Mouse (Mus musculus) left cerebral cortex, adult 11 months (tissue): ENCODE results near the gene Rassf1.

Source experiments
- DNase-seq: peaks from one replicate; pipeline ENCODE4 v3.0.0; 2022; ENCODE audit warnings: low spot score

The Rassf1 gene

DNA sequence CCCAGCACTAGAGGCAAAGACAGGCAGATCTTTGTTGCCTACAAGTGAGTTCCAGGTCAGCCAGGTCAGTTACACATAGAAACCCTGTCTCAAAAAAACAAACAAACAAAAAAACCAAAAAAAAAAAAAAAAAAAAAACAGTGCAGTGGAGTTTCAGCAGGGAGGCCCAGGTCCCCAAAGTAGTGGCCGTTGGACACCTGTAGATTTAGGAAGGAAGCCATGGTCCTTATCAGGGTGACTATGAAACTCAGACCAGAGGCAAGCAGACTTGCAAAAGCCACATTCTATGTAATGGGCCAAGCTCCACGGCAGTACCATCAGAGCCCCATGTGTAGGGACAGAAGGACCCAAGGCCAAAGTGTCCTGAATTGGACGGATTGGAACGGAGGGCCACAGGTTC lies 30.2 kb downstream of the Rassf1 start:
- no peak for DNase-seq

DNA sequence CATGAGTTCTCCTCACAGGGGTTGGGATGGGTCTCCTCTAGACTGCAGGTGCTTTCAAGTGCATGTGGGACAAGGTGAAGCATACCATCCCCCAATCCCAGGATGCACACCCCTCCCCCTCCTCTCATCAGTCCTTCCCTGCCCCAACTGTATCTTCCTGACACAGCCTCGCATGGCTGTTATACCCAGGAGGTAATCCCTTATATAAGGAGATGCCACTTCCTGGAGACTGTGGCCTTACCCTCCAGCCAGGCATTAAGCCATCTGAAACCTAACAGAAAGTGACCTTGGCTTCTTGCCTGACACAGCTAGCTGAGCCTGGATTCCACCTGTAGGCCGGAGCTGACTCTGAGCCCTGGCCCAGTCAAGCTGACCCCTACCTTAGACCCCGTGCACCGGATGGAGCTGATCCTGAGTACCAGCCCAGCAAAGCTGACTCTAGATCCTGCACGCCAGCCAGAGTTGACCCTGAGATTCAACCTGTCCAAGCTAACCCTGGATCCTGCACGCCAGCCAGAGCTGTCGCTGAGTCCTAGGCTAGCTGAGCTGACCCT lies 31.2 kb downstream of the Rassf1 start:
- no peak for DNase-seq

GRCm38 (mm10) chr9:107583174-107583573 lies 31.8 kb downstream of the Rassf1 start:
- DNase-seq = no peak

- no peak for DNase-seq
Measured at GRCm38 (mm10) chr9:107586504-107586903, 35.1 kb downstream of the Rassf1 start.

GRCm38 (mm10) chr9:107586974-107587832 lies 35.8 kb downstream of the Rassf1 start, which contains the start of gene Ifrd2:
Ifrd2 (plus strand) TSS chr9:107587642.
- peak; percentile 98 for DNase-seq

- DNase-seq = no peak
Measured at GRCm38 (mm10) chr9:107587833-107588639, 36.7 kb downstream of the Rassf1 start.

GRCm38 (mm10) chr9:107590058-107590772 lies 38.9 kb downstream of the Rassf1 start:
- DNase-seq = no peak

DNA sequence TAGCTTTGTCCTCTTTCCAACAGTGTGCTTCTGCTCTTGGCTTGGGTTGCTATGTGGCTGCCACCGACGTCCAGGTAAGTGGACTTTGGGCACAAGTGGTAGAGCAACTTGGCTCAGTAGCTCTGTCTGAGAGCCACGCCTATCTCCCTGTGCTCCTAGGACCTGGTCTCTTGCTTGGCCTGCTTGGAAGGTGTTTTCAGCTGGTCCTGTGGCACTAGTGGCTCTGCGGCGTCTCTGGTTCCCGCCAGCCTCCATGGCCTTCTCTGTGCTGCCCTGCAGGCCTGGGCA lies 39.4 kb downstream of the Rassf1 start:
- no peak for DNase-seq

DNA sequence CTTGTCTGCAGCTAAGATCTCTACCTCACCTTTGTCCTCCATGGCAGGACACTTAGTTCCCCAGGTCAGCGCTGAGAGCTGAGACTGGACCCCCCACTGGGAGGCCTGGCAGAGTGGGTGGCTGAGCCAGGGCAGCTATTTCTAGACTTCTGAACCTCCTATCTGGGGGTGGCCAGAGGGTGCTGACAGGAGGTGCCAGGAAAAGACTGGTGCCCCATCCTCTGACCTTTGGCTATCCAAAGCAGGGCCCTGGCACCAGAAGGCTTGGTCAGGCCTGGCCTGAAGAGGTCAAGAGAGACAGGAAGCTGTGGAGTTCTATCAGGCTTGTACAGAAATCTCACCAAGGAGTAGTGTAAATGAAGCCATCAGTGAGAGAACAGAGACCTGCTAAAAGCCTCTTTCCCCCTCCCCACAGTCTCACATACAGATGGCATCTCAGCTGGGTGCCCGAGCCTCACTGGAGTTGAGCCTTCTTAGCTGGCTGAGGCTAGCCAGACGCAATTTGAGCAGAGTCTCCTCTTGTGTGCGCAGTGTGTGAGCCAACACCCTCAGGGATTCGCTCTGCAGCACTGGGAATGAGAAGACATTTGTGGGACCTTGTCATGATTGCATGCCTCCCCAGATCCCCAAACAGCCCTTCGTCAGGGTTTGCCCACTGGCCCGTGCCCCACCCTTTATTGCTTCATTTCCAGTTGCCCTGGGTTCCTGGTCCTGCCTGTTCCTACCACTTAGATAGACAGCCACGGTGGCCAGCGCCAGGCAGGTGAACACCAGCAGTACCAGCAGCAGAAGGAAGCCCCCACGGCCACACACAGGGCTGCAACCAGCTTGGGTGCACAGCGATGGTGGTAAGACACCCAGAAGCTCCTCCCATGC lies 42.0 kb downstream of the Rassf1 start:
- no peak for DNase-seq

GRCm38 (mm10) chr9:107594281-107595062 lies 43.1 kb downstream of the Rassf1 start:
- DNase-seq = no peak

GRCm38 (mm10) chr9:107596619-107597569 lies 45.5 kb downstream of the Rassf1 start:
- no peak for DNase-seq

- DNase-seq = no peak
Measured at GRCm38 (mm10) chr9:107598385-107598784, 47.0 kb downstream of the Rassf1 start.

- DNase-seq = no peak
Measured at GRCm38 (mm10) chr9:107599433-107599832, 48.1 kb downstream of the Rassf1 start.

DNA sequence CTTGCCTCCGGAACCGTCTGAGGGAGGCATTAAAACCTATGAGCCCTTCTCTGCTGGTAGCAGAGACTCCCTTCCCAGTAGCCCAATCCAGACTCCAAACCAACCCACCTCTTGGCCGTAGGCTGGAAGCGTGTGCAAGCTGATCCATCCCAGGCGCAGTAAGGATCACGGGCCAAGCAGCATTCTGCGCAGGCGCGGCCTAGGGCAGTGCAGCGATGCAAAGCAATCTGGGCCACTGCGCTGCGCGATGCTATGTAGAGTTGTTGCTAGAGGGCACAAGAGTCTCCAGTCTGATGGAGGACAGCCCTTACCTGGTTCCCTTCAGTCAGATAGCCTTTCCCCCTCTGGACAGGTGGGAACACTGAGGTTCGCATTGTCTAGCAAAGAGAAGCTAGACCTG lies 48.5 kb downstream of the Rassf1 start:
- no peak for DNase-seq

DNA sequence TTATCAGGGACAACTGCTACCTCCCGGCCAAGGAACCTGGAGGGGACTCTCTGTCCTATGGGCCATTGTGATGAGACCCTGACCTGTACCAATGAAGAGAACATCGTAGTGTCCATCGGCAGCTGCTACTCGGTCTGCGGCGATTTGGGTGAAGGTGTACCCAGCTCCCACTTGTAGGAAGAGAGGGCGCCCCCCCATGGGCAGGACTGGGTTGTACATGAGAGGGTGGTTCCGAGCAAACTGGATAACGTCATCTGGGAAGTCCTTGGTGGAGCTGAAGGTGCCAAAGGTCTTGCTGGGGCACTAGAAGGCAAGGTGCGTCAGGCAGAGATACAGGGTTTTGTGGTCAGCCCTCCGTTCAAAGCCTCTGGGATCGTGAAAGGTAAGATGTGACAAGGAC lies 49.4 kb downstream of the Rassf1 start:
- no peak for DNase-seq

DNA sequence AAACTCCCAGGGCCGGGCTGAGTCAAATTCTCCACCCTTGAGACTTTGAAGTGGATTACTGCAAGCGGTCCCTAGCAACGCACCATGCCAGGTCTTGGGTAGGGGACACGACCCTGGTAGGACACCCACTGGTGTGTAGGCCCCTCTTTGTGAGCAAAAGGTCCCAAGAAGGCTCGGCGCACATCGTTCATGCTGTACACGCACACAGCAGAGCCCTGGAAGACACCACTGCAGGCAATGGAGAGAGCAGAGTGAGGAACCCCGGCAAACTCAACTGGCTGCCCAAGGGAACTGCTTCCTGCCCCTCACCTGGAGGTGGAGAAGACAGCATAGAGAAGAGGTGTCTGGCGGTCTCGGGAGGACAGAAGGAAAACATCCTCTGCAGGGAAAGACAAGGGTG lies 49.9 kb downstream of the Rassf1 start:
- DNase-seq = no peak

DNA sequence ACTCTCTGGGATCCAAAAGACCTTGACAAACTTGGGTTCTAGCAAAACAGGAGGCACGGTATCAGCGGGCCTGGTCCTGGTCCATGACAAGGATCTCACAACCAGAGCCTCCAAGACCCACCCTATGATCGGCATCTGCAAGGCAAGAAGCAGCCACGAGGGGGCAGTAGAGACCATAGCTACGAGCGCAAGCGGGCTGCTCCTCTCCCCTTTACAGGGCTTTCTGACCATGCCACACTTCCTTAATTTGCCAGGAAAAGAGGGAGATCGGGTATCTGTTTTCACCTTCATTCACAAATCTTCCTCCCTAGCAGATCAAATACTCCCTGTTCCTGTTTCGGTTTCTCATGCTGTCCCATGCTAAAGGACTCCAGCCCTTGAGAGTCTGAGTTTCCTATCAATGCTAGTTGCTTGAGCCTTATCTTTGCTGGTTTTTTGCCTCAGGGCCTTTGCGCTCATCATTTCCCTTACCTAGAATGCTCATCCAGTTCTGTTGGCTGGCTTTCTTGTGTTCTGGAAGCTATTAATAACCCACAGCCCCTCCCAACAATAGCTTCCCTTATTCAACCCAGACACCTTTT lies 50.8 kb downstream of the Rassf1 start:
- peak; percentile 82 for DNase-seq

DNA sequence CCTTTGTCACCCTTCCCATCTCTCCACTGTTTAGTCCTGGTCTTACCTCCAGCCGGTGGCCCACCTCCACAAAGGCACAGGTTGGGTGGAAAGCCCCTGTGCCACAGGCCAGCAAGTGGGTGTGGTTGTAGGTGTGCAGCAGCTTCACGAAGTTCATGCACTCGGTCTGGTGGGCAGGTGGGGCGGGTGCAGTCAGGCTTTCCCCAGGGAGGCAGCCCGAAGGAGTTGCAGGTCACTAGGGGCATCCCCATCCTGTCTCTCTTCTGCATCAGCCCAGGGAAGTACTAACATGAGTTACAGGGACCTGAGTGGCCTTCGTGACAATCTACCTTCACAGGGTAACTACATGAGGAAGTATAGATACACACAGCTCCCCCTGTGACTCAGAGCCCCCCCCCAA lies 51.9 kb downstream of the Rassf1 start:
- no peak for DNase-seq

DNA sequence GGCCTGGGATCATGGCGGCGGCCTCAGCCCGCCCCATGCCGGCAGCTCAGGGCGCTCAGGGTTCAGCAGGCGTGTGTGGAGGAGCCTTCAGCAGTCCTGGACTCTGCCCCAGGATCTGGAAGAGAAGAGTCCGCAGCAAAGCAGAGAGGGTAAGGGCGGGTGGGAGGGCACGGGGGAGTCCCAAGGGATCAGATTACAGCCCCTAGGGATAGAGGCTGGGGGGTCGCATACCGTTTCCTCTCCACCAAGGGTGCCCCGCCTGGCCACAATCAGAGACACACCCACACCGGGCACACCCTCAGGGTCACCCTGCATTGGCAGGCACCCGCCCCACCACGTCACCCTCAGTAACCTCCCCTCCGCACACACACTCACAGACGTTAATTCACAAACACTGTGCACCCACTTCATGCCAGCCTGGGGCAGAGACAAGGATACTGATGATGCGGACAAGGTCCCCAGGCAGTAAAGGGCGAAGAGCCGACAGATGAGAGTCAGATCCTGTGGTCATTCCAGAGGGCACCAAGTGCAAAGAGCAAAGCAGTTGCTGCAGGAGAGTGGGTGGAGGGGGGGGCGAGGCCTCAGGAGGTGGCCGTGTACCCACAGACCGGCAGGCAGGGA lies 53.8 kb downstream of the Rassf1 start:
- no peak for DNase-seq
